Mouse (Mus musculus): Measurements from ENCODE around the gene Naa38. TPM values are rescaled to one million over a fixed set of nuclear protein-coding genes. Genes with fewer than 3 reads are reported as not detected.
"Not testable (repeated sequence)": the region's sequence is repeated elsewhere in the genome, so short reads cannot be mapped to it uniquely, and the experiment has no call there.

Gene Naa38
- 140 and 151 TPM in 2 replicates for polyA plus RNA-seq (2016; fragmentation: Nextera tagmentation; extraction: Ambion mirVana)

DNA sequence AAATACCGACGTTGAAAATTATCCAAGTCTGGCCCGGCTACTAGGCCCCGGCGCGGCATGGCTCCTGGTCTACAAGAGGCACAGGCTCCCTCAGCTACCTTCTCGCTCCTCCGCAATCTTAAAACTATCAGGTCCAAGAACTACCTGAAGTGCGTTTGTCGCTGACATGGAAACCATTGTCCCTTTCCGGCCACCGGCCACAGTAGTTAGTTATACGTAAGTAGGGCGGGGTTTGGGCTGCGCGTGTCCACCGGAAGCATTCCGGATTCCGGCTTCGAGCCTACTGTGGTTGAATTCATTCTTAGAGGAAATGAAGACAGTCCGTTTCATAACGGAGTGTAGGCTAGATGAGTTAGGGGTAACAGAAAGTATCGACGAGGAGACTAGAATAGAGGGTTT is at the start of gene Naa38, which contains the start of gene Cyb5d1:
Naa38 (plus strand) TSS at position 253 of the 399 bp plus-strand sequence.
Cyb5d1 (minus strand) TSS at position 397 of the 399 bp plus-strand sequence.
- H3K27me3 ChIP-seq (ENCODE audit: low read depth, poor library complexity, severe bottlenecking); H3K9me3 ChIP-seq (replicated peaks): not testable (repeated sequence)
- DNase-seq (ENCODE audit: low spot score) = peak; percentile 84
- peak within 1 kb of the TSS; percentile 69 for H3K4me3 ChIP-seq
- peaks cover 18% of the 10 kb centered on the region for H3K36me3 ChIP-seq
- WGBS = 0% methylated on average over 24 of the region's 24 CpGs
- H3K27ac ChIP-seq = peak within 1 kb of the TSS; percentile 98
- peaks cover 47% of the 10 kb centered on the region for H3K4me1 ChIP-seq

DNA sequence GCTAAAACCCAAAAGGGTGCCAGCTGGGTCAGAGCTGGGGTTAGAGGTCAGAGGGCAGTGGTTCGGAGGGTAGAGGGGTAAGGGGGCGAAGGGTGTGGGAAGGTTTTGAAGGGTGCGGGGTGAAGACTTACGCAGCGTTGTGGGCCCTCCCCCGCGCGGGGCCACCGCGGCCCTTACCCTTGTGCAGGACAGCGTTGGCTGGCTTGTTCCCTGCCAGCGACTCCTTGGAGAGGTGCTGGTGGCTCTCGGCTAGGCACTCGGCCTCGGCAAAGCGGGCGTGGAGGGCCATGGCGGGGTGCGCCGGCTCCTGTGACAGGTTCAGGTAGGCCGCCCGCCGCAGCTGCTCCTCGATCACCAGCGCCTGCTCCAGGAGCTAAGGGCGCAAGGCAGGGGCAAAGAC is 48.8 kb upstream of the Naa38 start:
- no peak for DNase-seq (ENCODE audit: low spot score)
- 90% methylated on average over 24 of the region's 26 CpGs for WGBS
- Histone ChIP-seq H3K9me3 (replicated peaks) (no peaks in the 10 kb centered on the region), H3K4me3 (no peak overlapping the region), H3K27me3 (ENCODE audit: low read depth, poor library complexity, severe bottlenecking) (0 out of 2 replicates have a peak, but pooled peaks cover 7% of the 10 kb centered on the region), H3K4me1 (peaks cover 1% of the 10 kb centered on the region; the same call in 1 of the 2 replicates), H3K36me3 (peaks cover 89% of the 10 kb centered on the region), H3K27ac (no peak overlapping the region; the same call in 1 of the 2 replicates)

DNA sequence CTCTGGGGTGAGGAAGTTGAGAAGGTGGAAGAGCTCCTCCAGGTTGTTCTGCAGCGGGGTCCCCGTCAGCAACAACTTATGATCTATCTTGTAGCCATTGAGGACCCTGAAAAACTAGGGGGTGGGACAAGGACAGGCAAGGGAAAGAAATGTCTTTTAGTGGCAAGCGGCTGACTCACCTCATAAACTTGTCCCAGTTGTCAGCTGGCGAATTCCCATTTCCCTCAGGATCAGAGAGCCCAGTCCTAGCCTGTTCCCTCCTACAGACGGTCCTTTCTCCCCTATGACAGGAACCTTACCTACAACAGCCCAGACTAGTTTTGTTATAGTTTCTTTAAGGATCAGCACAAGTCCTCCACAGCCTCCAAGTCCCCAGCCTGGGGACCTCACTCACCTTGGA is 38.7 kb upstream of the Naa38 start:
- WGBS = 85% methylated on average over 5 of the region's 5 CpGs
- Histone ChIP-seq H3K9me3 (replicated peaks) (no peaks in the 10 kb centered on the region), H3K4me3 (no peak overlapping the region), H3K36me3 (peaks cover 100% of the 10 kb centered on the region), H3K4me1 (peaks cover 3% of the 10 kb centered on the region; the same call in 1 of the 2 replicates), H3K27me3 (ENCODE audit: low read depth, poor library complexity, severe bottlenecking) (no peaks in the 10 kb centered on the region), H3K27ac (no peak overlapping the region)
- no peak for DNase-seq (ENCODE audit: low spot score)

- Histone ChIP-seq H3K4me1 (peaks cover 8% of the 10 kb centered on the region), H3K27me3 (ENCODE audit: low read depth, poor library complexity, severe bottlenecking) (no peaks in the 10 kb centered on the region), H3K27ac (no peak overlapping the region), H3K9me3 (replicated peaks) (no peaks in the 10 kb centered on the region), H3K4me3 (no peak overlapping the region), H3K36me3 (peaks cover 99% of the 10 kb centered on the region)
- no peak for DNase-seq (ENCODE audit: low spot score)
- WGBS = 89% methylated on average over 12 of the region's 12 CpGs
Observed at GRCm38 (mm10) chr11:69357690-69358089, 37.6 kb upstream of the Naa38 start.

- 65% methylated on average over 7 of the region's 7 CpGs for WGBS
- Histone ChIP-seq H3K9me3 (replicated peaks) (no peaks in the 10 kb centered on the region), H3K27me3 (ENCODE audit: low read depth, poor library complexity, severe bottlenecking) (no peaks in the 10 kb centered on the region), H3K4me1 (peaks cover 39% of the 10 kb centered on the region), H3K27ac (no peak overlapping the region), H3K4me3 (no peak overlapping the region), H3K36me3 (peaks cover 75% of the 10 kb centered on the region)
- no peak for DNase-seq (ENCODE audit: low spot score)
Observed at GRCm38 (mm10) chr11:69362021-69362420, 33.3 kb upstream of the Naa38 start.

DNA sequence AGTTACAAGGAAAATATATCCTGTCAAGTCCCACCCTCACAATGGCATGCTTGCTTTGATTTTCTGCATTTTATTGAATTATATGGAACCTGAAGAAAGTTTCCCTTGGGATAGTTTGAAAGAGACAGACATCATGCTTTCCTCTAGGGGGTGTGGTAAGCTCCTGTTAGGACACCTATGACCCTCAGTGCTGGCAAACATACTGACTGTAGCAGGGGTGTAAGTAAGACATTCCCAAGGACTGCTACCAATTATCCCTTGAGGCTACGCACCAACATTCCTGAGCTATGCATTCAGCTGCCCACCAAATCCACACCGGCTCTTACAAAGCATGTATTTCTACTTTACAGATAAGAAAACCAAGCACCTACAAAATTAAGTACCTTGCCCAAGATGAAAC is 32.8 kb upstream of the Naa38 start:
- no peaks in the 10 kb centered on the region for H3K27me3 ChIP-seq (ENCODE audit: low read depth, poor library complexity, severe bottlenecking)
- peaks cover 71% of the 10 kb centered on the region for H3K36me3 ChIP-seq
- H3K4me1 ChIP-seq = peaks cover 44% of the 10 kb centered on the region
- H3K4me3 ChIP-seq = no peak overlapping the region
- H3K9me3 ChIP-seq (replicated peaks) = no peaks in the 10 kb centered on the region
- whole genome bisulfite sequencing = 57% methylated on average over 2 of the region's 2 CpGs
- no peak overlapping the region for H3K27ac ChIP-seq
- no peak for DNase-seq (ENCODE audit: low spot score)

- H3K9me3 ChIP-seq (replicated peaks) = no peaks in the 10 kb centered on the region
- H3K36me3 ChIP-seq = peaks cover 52% of the 10 kb centered on the region
- no peak for DNase-seq (ENCODE audit: low spot score)
- H3K4me1 ChIP-seq = peaks cover 54% of the 10 kb centered on the region
- no peaks in the 10 kb centered on the region for H3K27me3 ChIP-seq (ENCODE audit: low read depth, poor library complexity, severe bottlenecking)
- WGBS = 59% methylated on average over 8 of the region's 8 CpGs
- H3K27ac ChIP-seq = peak overlapping the region; percentile 100
- H3K4me3 ChIP-seq = peak overlapping the region; percentile 98; the same call in 1 of the 2 replicates
Observed at GRCm38 (mm10) chr11:69364376-69364775, 30.9 kb upstream of the Naa38 start.

GRCm38 (mm10) chr11:69364910-69365309 is 30.4 kb upstream of the Naa38 start:
- peaks cover 57% of the 10 kb centered on the region for H3K4me1 ChIP-seq
- no peaks in the 10 kb centered on the region for H3K9me3 ChIP-seq (replicated peaks)
- H3K27ac ChIP-seq = peak overlapping the region; percentile 100
- peak overlapping the region; percentile 98 for H3K4me3 ChIP-seq
- H3K36me3 ChIP-seq = peaks cover 46% of the 10 kb centered on the region
- H3K27me3 ChIP-seq (ENCODE audit: low read depth, poor library complexity, severe bottlenecking) = no peaks in the 10 kb centered on the region
- peak; percentile 60 for DNase-seq (ENCODE audit: low spot score)
- 3% methylated on average over 6 of the region's 6 CpGs for WGBS

DNA sequence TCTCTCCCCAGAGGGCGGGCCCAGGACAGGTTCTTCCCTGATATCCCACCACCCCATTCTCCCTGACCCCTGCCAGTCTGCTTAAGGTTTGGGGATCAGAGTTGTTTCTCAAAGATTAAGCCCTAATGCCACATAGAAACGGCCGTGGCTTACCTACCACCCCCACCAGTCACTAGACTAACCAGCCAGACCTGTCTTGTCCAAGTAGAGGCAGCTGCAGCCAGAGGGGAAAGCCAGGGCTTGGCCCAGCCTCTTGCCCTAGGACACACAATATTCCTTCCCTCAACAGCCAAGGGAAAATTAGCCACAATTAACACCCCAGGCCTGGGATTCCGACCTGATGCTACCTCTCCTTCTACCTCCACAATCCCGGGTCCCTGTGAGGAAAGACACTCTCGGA is 29.6 kb upstream of the Naa38 start:
- WGBS = 24% methylated on average over 6 of the region's 6 CpGs
- DNase-seq (ENCODE audit: low spot score) = peak; percentile 41
- peaks cover 64% of the 10 kb centered on the region for H3K4me1 ChIP-seq

GRCm38 (mm10) chr11:69366157-69366854 is 29.0 kb upstream of the Naa38 start:
- peaks cover 36% of the 10 kb centered on the region for H3K36me3 ChIP-seq
- H3K27ac ChIP-seq = peak overlapping the region; percentile 100
- WGBS = 0% methylated on average over 26 of the region's 26 CpGs
- peak; percentile 89 for DNase-seq (ENCODE audit: low spot score)
- peak overlapping the region; percentile 98 for H3K4me3 ChIP-seq
- peaks cover 70% of the 10 kb centered on the region for H3K4me1 ChIP-seq
- no peaks in the 10 kb centered on the region for H3K9me3 ChIP-seq (replicated peaks)
- H3K27me3 ChIP-seq (ENCODE audit: low read depth, poor library complexity, severe bottlenecking) = no peaks in the 10 kb centered on the region

More for the DNA sequence above, 29.6 kb upstream of the Naa38 start:
- H3K36me3 ChIP-seq = peaks cover 38% of the 10 kb centered on the region
- no peaks in the 10 kb centered on the region for H3K9me3 ChIP-seq (replicated peaks)
- H3K4me3 ChIP-seq = peak overlapping the region; percentile 98
- no peaks in the 10 kb centered on the region for H3K27me3 ChIP-seq (ENCODE audit: low read depth, poor library complexity, severe bottlenecking)
- H3K27ac ChIP-seq = peak overlapping the region; percentile 100

DNA sequence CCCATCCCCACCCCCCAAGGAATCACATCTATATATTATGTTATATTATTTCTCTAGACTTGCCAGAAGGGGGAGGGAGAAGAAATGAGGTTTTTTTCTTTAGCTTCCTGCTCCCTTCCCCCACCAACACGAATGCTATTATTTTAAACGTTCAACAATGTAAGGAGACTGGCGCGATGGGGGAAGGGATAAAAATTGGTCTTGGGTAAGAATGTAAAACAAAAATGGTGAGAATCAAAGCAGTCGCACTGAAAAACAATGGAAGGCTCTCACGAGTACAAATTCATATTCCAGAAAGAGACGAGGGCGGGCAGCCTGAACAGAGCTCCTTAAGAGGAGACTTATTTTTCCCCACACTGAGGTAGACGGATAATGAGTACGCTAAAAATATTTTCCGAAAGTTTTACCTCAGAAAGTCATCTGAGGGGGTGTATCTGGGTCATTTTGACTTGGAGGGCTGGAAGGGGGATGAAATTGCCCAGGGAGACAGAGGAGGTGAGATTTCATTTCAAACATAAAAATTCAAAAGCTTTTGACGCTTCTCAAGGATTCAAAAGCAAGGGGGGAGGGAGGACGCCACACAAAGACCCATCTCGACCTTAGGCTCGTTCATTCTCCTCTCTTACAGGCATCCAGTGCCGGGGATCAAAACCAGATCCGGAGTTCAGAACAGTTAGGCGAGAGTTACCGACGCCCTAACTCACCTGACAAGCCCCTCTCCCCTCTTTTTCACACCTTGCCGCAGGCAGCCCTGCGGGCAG is 28.3 kb upstream of the Naa38 start:
- Histone ChIP-seq H3K9me3 (replicated peaks) (no peaks in the 10 kb centered on the region), H3K36me3 (peaks cover 36% of the 10 kb centered on the region), H3K4me3 (peak overlapping the region; percentile 98), H3K4me1 (peaks cover 70% of the 10 kb centered on the region), H3K27me3 (ENCODE audit: low read depth, poor library complexity, severe bottlenecking) (no peaks in the 10 kb centered on the region), H3K27ac (peak overlapping the region; percentile 100)
- WGBS = under 1% methylated on average over 22 of the region's 22 CpGs
- DNase-seq (ENCODE audit: low spot score) = peak; percentile 58

DNA sequence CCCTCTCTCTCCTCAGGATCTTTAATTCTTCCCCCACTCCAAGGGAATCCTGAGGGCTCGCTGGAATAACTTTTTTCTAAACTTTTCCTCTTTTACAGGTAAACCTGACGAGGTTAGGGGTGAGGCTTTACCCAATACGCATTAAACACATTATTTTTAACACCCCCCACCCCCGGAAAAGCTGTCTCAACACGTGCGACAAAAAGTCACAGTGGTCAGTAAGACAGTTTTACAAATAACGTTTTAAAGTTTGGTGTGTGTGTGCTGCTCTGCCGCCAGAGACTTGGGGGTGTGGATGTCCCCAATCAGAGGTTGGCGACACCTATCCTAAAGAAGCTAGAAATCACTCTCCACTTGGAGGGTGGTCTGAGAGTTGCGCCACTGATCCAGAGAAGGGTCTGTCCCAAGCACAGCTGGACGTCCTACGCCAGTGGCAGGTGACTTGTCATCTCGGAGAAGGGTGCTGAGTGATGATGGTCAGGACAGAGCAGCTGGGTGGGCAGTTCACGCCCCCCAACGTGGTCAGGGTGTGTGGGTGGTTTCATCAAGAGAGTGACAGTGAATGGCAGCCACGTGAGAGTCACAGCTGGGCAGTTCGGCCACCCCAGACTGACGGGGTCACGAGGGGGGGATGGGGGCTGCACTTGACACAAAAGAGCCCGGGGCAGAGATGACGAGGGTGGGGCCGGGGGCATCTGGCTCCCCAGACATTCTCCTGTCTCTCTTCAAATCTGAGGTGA is 27.5 kb upstream of the Naa38 start:
- peaks cover 73% of the 10 kb centered on the region for H3K4me1 ChIP-seq
- WGBS = 2% methylated on average over 22 of the region's 22 CpGs
- H3K27ac ChIP-seq = peak overlapping the region; percentile 100
- no peaks in the 10 kb centered on the region for H3K9me3 ChIP-seq (replicated peaks)
- peaks cover 37% of the 10 kb centered on the region for H3K36me3 ChIP-seq
- H3K27me3 ChIP-seq (ENCODE audit: low read depth, poor library complexity, severe bottlenecking) = no peaks in the 10 kb centered on the region
- DNase-seq (ENCODE audit: low spot score) = peak; percentile 78
- H3K4me3 ChIP-seq = peak overlapping the region; percentile 98
